Mouse (Mus musculus): ENCODE measurements around the gene Tha1.

GRCm38 (mm10) chr11:117829671-117830215 is 43.5 kb downstream of the Tha1 start:
- no peak for TF ChIP-seq CEBPB (IDR thresholded peaks at IDR 0.05; ENCODE audit: low read depth)
- no peak for TF ChIP-seq USF1 (IDR thresholded peaks at IDR 0.05; ENCODE audit: low read depth)
- TF ChIP-seq CTCF (IDR thresholded peaks at IDR 0.05; ENCODE audit: control insufficient read depth, insufficient read depth, insufficient read length): no peak

All from C2C12 (cell line).